Mouse (Mus musculus): Measurements from ENCODE around the gene Olfr13. TPM values are rescaled to one million over a fixed set of nuclear protein-coding genes. Genes with fewer than 3 reads are reported as not detected.
"Not testable (repeated sequence)": the region's sequence is repeated elsewhere in the genome, so short reads cannot be mapped to it uniquely, and the experiment has no call there.

Olfr13 gene
- polyA plus RNA-seq (2015; fragmentation: Nextera tagmentation; extraction: Ambion mirVana): 0.05 TPM in 1 of 2 replicates, not detected in the other

DNA sequence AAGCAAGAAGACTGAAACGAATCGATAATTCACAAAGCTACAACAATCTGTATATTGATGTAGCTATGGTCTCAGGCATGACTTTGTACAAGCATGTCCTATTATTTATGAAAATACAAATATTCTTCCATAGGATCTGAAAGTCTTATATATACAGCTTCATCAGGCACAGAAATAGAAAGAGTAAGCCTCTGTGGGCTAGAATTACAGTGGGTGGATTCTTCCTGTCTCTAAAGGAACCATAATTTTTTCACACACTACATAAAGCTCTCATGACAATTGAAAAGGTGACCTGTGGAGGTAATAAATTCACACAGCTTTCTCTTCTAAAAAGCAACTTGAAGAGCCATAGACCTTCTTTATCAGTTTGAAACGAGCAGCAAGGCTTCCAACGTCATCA, at the start of gene Olfr13:
Gene Olfr13 (plus strand): TSS at position 301 of the 400 bp plus-strand sequence.
- H3K27me3 ChIP-seq: no peaks in the 10 kb centered on the region
- H3K27ac ChIP-seq (replicated peaks): no peak within 1 kb of the TSS
- no peak within 1 kb of the TSS for H3K4me3 ChIP-seq (replicated peaks)
- 77% methylated on average over 4 of the region's 4 CpGs for WGBS
- ATAC-seq (ENCODE audit: insufficient number of reproducible peaks, low FRiP score, low TSS enrichment, low read depth): no peak
- no peaks in the 10 kb centered on the region for H3K4me1 ChIP-seq
- no peaks in the 10 kb centered on the region for H3K9me3 ChIP-seq (replicated peaks)
- no peak within 1 kb of the TSS for H3K9ac ChIP-seq
- H3K4me2 ChIP-seq (replicated peaks): no peak within 1 kb of the TSS
- H3K36me3 ChIP-seq: no peaks in the 10 kb centered on the region

DNA sequence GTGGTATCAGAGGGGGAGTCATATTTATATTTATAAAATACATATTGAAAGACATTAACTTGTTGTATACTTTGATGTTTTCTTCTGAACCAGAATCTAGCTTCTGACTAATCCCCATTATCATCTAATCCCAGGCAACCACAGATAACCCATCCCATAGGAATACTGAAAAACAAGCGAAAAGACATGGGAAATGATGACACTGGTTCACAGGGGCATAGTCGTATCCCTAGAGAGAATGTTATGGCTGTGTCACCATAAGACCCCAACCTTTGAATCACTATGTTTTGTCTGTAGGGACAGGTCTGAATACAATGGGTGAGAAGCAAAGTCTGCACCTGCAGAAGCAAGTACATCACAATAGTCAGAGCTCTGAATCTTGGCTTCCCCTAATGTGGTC, 25.7 kb upstream of the Olfr13 start, which contains the start of gene Olfr237-ps1:
Gene Olfr237-ps1 (plus strand): TSS at position 301 of the 400 bp plus-strand sequence.
- not testable (repeated sequence) for H3K4me3 ChIP-seq (replicated peaks); H3K36me3 ChIP-seq; H3K4me2 ChIP-seq (replicated peaks); H3K4me1 ChIP-seq; H3K9ac ChIP-seq; H3K9me3 ChIP-seq (replicated peaks); H3K27me3 ChIP-seq; H3K27ac ChIP-seq (replicated peaks); ATAC-seq (ENCODE audit: insufficient number of reproducible peaks, low FRiP score, low TSS enrichment, low read depth)
- WGBS: 77% methylated on average over 2 of the region's 2 CpGs

DNA sequence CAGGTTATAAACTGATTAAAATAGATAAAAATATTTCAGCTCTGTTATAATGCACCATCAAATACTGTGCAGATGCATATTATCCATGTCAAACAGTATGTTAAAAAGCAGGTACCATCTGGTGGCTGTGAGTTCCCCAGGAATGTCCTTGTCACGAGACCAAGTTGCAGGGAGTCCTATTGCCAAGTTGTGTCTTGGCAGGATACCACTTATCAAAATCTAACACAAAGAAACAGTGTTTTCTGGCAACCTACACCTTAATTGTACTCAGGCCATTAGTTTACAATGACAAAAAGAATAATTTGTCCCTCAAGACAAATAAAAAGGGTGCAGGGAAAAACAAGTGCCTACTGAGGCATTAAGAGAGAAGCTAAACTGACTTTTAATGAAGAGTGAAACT, 12.4 kb upstream of the Olfr13 start:
- Histone ChIP-seq H3K4me1 (no peaks in the 10 kb centered on the region), H3K27me3 (no peaks in the 10 kb centered on the region), H3K27ac (replicated peaks) (no peak overlapping the region), H3K4me2 (replicated peaks) (no peak overlapping the region), H3K4me3 (replicated peaks) (no peak overlapping the region), H3K9ac (no peak overlapping the region), H3K36me3 (no peaks in the 10 kb centered on the region), H3K9me3 (replicated peaks) (no peaks in the 10 kb centered on the region)
- ATAC-seq (ENCODE audit: insufficient number of reproducible peaks, low FRiP score, low TSS enrichment, low read depth): no peak
- 55% methylated on average over 1 of the region's 1 CpGs for WGBS

DNA sequence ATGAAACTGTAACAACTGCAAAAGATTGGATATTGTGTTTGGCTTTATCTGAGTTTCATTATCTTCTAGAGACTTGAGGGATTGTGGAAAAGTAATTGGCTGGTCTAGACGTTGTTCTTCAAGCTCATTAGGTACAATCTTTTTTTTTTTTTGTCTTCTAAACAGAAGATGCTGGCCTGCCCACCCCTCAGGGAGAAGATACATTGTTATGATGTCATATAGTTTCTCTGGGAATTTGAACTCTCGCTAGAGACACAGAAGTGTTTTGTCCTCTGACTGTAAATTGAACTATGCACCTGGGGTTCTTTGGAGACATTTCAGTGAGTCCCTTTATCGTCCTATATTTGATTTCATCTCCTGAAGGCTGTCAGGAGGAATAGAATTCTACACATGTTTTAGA, 9.0 kb upstream of the Olfr13 start, which contains the start of gene Olfr437:
Gene Olfr437 (plus strand): TSS at position 301 of the 400 bp plus-strand sequence.
- no peak within 1 kb of the TSS for H3K4me2 ChIP-seq (replicated peaks)
- H3K4me1 ChIP-seq: no peaks in the 10 kb centered on the region
- no peak within 1 kb of the TSS for H3K27ac ChIP-seq (replicated peaks)
- H3K4me3 ChIP-seq (replicated peaks): no peak within 1 kb of the TSS
- H3K36me3 ChIP-seq: no peaks in the 10 kb centered on the region
- ATAC-seq (ENCODE audit: insufficient number of reproducible peaks, low FRiP score, low TSS enrichment, low read depth): no peak
- no peaks in the 10 kb centered on the region for H3K9me3 ChIP-seq (replicated peaks)
- H3K9ac ChIP-seq: no peak within 1 kb of the TSS
- no peaks in the 10 kb centered on the region for H3K27me3 ChIP-seq
- WGBS: 58% methylated on average over 3 of the region's 3 CpGs

DNA sequence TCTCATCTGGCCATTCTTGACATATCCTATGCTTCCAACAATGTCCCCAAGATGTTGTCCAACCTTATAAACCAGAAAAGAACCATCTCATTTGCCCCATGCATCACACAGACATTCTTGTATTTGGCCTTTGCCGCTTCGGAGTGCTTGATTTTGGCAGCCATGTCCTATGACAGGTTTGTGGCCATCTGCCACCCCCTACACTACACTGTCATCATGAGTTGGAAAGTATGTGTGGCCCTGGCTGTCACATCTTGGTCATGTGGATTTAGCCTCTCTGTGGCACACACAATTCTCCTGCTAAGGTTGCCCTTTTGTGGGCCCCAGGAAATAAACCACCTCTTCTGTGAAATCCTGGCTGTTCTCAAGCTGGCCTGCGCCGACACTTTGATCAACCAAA, 4.7 kb upstream of the Olfr13 start:
- Histone ChIP-seq H3K4me3 (replicated peaks) (no peak overlapping the region), H3K9me3 (replicated peaks) (no peaks in the 10 kb centered on the region), H3K27me3 (no peaks in the 10 kb centered on the region), H3K9ac (no peak overlapping the region), H3K4me1 (no peaks in the 10 kb centered on the region), H3K4me2 (replicated peaks) (no peak overlapping the region), H3K27ac (replicated peaks) (no peak overlapping the region), H3K36me3 (no peaks in the 10 kb centered on the region)
- ATAC-seq (ENCODE audit: insufficient number of reproducible peaks, low FRiP score, low TSS enrichment, low read depth): no peak
- WGBS: 94% methylated on average over 4 of the region's 4 CpGs

DNA sequence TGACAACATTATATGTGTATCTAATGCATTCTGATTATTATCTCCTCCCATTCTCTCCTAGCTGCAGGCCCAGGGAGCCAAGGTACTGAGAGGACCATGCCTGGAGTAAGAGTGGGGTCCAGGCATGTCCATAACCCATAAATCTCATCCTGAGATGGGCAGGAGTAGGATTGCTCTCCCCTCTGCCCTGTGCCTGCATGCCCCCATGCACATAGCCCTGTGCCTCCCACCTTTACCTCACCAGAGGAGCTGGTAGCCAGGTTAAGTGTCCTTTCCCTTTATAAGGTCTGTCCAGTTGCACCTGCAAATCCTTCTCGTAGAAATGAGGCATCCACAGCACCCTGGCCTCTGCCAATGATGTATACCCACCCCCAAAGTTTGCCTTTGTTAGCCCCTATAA, 6.2 kb downstream of the Olfr13 start:
- H3K27ac ChIP-seq (replicated peaks): no peak overlapping the region
- no peaks in the 10 kb centered on the region for H3K9me3 ChIP-seq (replicated peaks)
- H3K4me2 ChIP-seq (replicated peaks): no peak overlapping the region
- H3K4me3 ChIP-seq (replicated peaks): no peak overlapping the region
- H3K4me1 ChIP-seq: no peaks in the 10 kb centered on the region
- H3K27me3 ChIP-seq: no peaks in the 10 kb centered on the region
- no peak overlapping the region for H3K9ac ChIP-seq
- no peak for ATAC-seq (ENCODE audit: insufficient number of reproducible peaks, low FRiP score, low TSS enrichment, low read depth)
- WGBS: 74% methylated on average over 1 of the region's 1 CpGs
- H3K36me3 ChIP-seq: no peaks in the 10 kb centered on the region

DNA sequence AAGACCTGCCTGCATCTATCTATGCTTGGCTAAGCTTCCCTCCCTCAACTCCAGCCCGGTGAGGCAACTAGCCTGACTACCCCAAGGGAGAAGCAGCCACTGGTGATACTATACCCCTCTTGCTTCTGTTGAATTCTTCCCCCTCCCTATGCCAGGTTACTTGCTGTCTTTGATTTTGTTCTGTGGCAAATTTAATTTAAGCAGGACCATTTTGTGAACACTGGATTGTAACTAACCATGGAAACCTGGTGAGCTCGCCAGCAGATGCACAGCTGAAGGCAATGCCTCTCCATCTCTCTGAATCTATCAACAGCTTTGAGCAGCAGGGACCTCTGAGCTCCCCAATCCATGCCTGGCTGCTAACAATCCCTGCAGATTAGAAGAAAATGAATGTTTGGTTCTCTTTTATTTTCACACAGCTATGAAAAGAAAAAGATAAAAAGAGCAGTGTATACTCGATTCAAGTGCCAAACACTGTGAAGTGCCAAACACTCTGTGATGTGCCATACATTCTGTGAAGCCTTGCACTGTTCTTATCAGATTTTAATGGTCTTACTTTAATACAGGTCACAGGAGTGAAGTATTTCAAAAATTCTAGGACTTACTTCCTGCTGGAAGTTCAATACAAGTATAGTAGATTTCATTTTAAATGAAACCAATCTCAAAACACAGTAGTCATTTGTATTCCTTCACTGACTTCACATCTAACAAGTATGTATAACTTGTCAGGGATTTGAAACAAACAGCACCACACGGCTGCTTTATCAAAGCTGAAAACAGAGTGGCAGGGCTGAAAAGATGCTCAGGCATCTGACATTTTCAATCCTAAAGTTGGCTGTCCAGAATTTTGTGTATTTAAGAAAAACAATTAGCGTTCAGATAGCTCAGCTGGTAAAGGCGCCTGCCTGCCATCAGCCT, 6.9 kb downstream of the Olfr13 start:
- no peak overlapping the region for H3K27ac ChIP-seq (replicated peaks)
- H3K9ac ChIP-seq: no peak overlapping the region
- no peak overlapping the region for H3K4me3 ChIP-seq (replicated peaks)
- H3K36me3 ChIP-seq: no peaks in the 10 kb centered on the region
- no peak for ATAC-seq (ENCODE audit: insufficient number of reproducible peaks, low FRiP score, low TSS enrichment, low read depth)
- H3K27me3 ChIP-seq: no peaks in the 10 kb centered on the region
- H3K9me3 ChIP-seq (replicated peaks): no peaks in the 10 kb centered on the region
- H3K4me1 ChIP-seq: no peaks in the 10 kb centered on the region
- H3K4me2 ChIP-seq (replicated peaks): no peak overlapping the region
- 60% methylated on average over 6 of the region's 6 CpGs for WGBS

DNA sequence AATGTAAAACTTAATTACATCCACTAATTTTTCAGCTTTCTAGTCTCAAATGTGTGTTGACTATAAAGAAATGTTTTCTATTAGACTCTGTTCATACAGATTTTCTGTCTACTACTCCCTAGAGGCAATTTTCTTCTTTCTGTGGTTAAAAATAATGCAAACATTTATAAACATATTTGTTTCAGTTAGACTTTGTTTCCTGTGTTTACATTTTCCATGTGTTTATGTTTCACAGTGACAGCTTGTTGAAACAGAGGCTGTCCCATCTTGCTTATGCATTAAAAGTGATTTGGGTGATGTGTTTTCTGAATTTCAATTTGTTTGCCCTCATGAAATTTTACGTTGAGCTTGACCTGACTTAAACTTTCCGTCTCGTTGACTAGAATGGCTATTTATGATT, 19.0 kb downstream of the Olfr13 start:
- WGBS: 39% methylated on average over 3 of the region's 3 CpGs
- H3K9me3 ChIP-seq (replicated peaks): no peaks in the 10 kb centered on the region
- no peak for ATAC-seq (ENCODE audit: insufficient number of reproducible peaks, low FRiP score, low TSS enrichment, low read depth)
- no peak overlapping the region for H3K4me3 ChIP-seq (replicated peaks)
- no peak overlapping the region for H3K27ac ChIP-seq (replicated peaks)
- H3K36me3 ChIP-seq: no peaks in the 10 kb centered on the region
- H3K27me3 ChIP-seq: no peaks in the 10 kb centered on the region
- no peak overlapping the region for H3K4me2 ChIP-seq (replicated peaks)
- H3K9ac ChIP-seq: no peak overlapping the region
- no peaks in the 10 kb centered on the region for H3K4me1 ChIP-seq

DNA sequence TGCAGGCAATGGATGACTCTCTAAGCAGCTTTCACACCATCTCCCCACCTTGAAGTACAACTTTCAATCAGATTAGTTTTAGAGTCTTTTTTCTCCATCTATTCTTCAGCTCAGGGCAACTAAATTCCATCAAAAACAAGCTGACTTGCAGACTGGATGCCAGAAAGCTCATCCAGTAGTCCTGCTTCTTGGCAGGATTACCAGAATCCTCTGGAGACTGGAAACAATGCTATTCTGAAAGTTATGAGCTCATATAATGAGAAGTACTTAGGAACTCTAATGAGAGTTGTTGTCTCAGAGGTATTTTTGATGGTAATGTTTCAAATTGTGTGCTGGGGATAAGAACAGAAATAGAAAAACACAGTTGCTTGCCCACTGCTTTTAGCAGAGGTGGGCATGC, 24.8 kb downstream of the Olfr13 start, which contains the start of gene Olfr435:
Gene Olfr435 (plus strand): TSS at position 366 of the 400 bp plus-strand sequence.
- ATAC-seq (ENCODE audit: insufficient number of reproducible peaks, low FRiP score, low TSS enrichment, low read depth): no peak
- H3K4me2 ChIP-seq (replicated peaks): no peak within 1 kb of the TSS
- H3K36me3 ChIP-seq: no peaks in the 10 kb centered on the region
- no peak within 1 kb of the TSS for H3K9ac ChIP-seq
- H3K9me3 ChIP-seq (replicated peaks): no peaks in the 10 kb centered on the region
- no peaks in the 10 kb centered on the region for H3K27me3 ChIP-seq
- H3K27ac ChIP-seq (replicated peaks): no peak within 1 kb of the TSS
- H3K4me3 ChIP-seq (replicated peaks): no peak within 1 kb of the TSS
- H3K4me1 ChIP-seq: no peaks in the 10 kb centered on the region

DNA sequence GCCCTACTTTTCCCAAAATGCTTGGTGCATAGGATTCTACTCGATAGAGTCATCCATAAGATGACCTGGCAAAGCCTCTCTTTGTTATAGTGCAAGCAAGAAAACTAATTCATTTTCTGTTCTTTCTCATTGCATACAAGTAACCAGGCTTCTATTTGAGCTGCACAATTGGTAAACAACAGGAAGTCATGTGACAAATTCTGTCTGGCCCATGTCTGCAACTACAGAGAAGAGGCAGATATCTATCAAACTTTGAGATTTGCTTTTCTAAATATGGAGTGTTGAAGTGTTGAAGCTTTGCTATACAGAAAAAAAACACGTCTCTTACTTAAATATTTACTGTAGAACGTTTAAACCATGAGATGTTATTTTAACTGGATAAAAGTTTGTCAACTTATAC, 26.2 kb downstream of the Olfr13 start:
- no peaks in the 10 kb centered on the region for H3K36me3 ChIP-seq
- WGBS: 64% methylated on average over 3 of the region's 3 CpGs
- ATAC-seq (ENCODE audit: insufficient number of reproducible peaks, low FRiP score, low TSS enrichment, low read depth): no peak

DNA sequence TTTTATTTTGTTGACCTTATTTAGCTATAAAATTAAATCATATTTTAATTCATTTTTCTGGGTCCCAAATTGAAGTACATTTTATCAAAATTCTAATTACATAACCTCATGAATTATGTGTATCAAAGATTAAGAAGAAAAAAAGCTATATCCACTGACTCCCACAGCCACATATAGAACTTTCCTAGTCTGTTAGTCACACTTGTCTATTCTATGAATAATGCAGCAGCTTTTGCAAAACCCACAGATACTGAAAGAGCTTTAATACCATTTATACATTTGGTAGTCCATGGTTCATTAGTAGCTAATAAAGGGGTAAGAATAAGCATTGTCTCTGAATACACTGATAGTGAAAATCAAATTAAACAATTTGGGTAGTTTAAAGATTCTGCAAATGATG, 30.8 kb downstream of the Olfr13 start:
- no peak for ATAC-seq (ENCODE audit: insufficient number of reproducible peaks, low FRiP score, low TSS enrichment, low read depth)
- H3K4me3 ChIP-seq (replicated peaks): no peak overlapping the region
- H3K9ac ChIP-seq: no peak overlapping the region
- no peak overlapping the region for H3K4me2 ChIP-seq (replicated peaks)
- H3K9me3 ChIP-seq (replicated peaks): no peaks in the 10 kb centered on the region
- no peak overlapping the region for H3K27ac ChIP-seq (replicated peaks)
- H3K4me1 ChIP-seq: no peaks in the 10 kb centered on the region
- H3K36me3 ChIP-seq: no peaks in the 10 kb centered on the region
- no peaks in the 10 kb centered on the region for H3K27me3 ChIP-seq

More for the DNA sequence above, 26.2 kb downstream of the Olfr13 start:
- H3K27me3 ChIP-seq: no peaks in the 10 kb centered on the region
- no peak overlapping the region for H3K4me3 ChIP-seq (replicated peaks)
- H3K4me2 ChIP-seq (replicated peaks): no peak overlapping the region
- H3K9ac ChIP-seq: no peak overlapping the region
- no peaks in the 10 kb centered on the region for H3K9me3 ChIP-seq (replicated peaks)
- no peak overlapping the region for H3K27ac ChIP-seq (replicated peaks)
- H3K4me1 ChIP-seq: no peaks in the 10 kb centered on the region

DNA sequence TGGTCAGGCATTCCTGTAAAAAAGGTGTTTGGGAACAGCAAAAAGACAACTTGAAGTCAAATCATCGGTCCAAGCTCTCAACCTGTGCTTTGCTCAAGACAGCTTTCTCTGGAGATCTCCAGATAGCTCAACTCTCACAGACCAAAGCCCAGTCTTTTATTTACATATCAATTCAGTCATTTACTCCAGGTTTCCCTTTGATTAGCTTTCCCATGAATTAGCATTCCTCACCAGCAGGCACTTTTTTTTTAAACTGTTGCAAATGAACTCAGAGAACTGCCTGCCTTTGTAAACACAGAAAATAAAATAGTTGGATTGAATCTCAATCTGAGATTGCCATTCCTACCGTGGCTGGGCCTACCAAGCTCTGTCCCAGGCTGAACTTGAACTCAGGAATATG, 33.4 kb downstream of the Olfr13 start:
- H3K9ac ChIP-seq: no peak overlapping the region
- WGBS: 41% methylated on average over 2 of the region's 2 CpGs
- H3K36me3 ChIP-seq: no peaks in the 10 kb centered on the region
- no peak for ATAC-seq (ENCODE audit: insufficient number of reproducible peaks, low FRiP score, low TSS enrichment, low read depth)
- H3K27ac ChIP-seq (replicated peaks): no peak overlapping the region
- H3K9me3 ChIP-seq (replicated peaks): no peaks in the 10 kb centered on the region
- no peak overlapping the region for H3K4me3 ChIP-seq (replicated peaks)
- H3K27me3 ChIP-seq: no peaks in the 10 kb centered on the region
- no peaks in the 10 kb centered on the region for H3K4me1 ChIP-seq
- H3K4me2 ChIP-seq (replicated peaks): no peak overlapping the region

All from embryonic facial prominence, embryonic 15.5 days (tissue).